Mouse (Mus musculus) forebrain, embryonic 11.5 days (tissue): ENCODE measurements around the gene Ss18l2. TPM values are rescaled to one million over a fixed set of nuclear protein-coding genes. Genes with fewer than 3 reads are reported as not detected.

Source experiments
- ATAC-seq: fragments of 200-750 bp; cut with Nextera tagmentation; replicated peaks from 2 replicates; pipeline ENCODE4 v1.8.0; 2017; ENCODE audit warnings: moderate TSS enrichment; ENCODE audit not compliant: low FRiP score
- DNase-seq: peaks from one replicate; pipeline ENCODE4 v3.0.0-alpha.2; 2017; ENCODE audit warnings: low spot score
- H3K27ac ChIP-seq: fragments of 300-500 bp; sonication (generic); 2 replicates; pipeline ENCODE4 v1.5.1; 2014; ENCODE audit warnings: low read depth, low read length
- H3K27me3 ChIP-seq: fragments of 300-500 bp; sonication (generic); 2 replicates; pipeline ENCODE4 v1.6.1; 2014; ENCODE audit warnings: mild to moderate bottlenecking, low read length, mixed read lengths; ENCODE audit not compliant: control insufficient read depth, insufficient read depth
- H3K36me3 ChIP-seq: fragments of 300-500 bp; sonication (generic); 2 replicates; pipeline ENCODE4 v1.6.1; 2014; ENCODE audit warnings: mild to moderate bottlenecking, low read length, moderate library complexity, mixed read lengths; ENCODE audit not compliant: control insufficient read depth, insufficient read depth
- H3K4me1 ChIP-seq: fragments of 300-500 bp; sonication (generic); replicated peaks from 2 replicates; pipeline ENCODE4 v1.6.1; 2014; ENCODE audit warnings: low read length, mixed read lengths; ENCODE audit not compliant: control insufficient read depth, insufficient read depth
- H3K4me2 ChIP-seq: fragments of 300-500 bp; sonication (generic); 2 replicates; pipeline ENCODE4 v1.6.1; 2014; ENCODE audit warnings: low read depth, mild to moderate bottlenecking, low read length, moderate library complexity, mixed read lengths; ENCODE audit not compliant: severe bottlenecking
- H3K4me3 ChIP-seq: fragments of 300-500 bp; sonication (generic); 2 replicates; pipeline ENCODE4 v1.5.1; 2014; ENCODE audit warnings: low read depth, low read length
- H3K9ac ChIP-seq: fragments of 300-500 bp; sonication (generic); 2 replicates; pipeline ENCODE4 v1.6.1; 2014; ENCODE audit warnings: low read length
- H3K9me3 ChIP-seq: fragments of 300-500 bp; sonication (generic); 2 replicates; pipeline ENCODE4 v1.6.1; 2016; ENCODE audit warnings: low read length, mixed read lengths; ENCODE audit not compliant: control insufficient read depth
- WGBS: fragments of 180-500 bp; shearing (Covaris S2); extraction: QIAGEN DNeasy Blood & Tissue Kit; methylation state at CpG from one replicate; pipeline ENCODE4 v1.1.7; 2014; 5-methylcytosine and 5-hydroxymethylcytosine counted together
- polyA plus RNA-seq: library from polyadenylated mRNA; unstranded; fragments of >200 nt; fragmentation: Nextera tagmentation; extraction: Ambion mirVana; gene quantifications from 2 replicates; pipeline ENCODE4 v1.2.1, GENCODE M21; 2014

The Ss18l2 gene
- 90.3 and 94.3 TPM in 2 replicates for polyA plus RNA-seq

DNA sequence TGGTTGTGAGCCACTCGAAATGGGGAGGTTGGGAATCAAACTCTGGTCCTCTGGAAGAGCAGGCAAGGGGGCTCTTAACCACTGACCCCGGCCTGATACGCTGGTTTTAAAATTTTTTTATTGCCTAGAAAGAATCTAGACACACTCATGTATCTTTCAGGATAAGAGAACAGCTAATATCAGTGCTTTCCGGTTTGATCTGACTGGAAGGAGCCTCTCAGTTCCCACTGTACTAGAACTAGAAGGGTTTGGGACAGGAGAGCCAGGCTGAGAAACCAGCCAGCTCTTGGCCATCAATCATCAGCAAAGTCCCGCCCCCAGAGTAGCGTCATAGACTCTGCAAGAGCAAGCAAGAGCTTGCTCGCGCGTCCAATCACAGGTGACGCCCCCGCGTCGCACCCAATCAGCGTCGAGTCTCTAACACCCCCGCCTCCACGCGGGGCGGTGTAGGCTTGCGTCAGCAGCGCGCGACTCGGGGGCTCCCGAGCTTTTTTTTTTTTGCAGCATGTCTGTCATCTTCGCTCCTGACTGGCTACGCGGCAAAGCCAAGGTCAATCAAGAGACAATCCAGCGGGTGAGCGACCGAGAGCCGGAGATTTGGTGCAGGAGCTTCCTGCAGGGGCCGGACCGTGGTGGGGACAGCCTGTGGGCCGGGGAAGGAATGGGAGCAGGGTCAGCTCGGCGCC, at the start of gene Ss18l2:
Ss18l2 (plus strand) TSS at position 432 of the 686 bp plus-strand sequence.
- Histone ChIP-seq H3K27me3 (no peaks in the 10 kb centered on the region), H3K4me3 (peak within 1 kb of the TSS; percentile 89), H3K36me3 (no peaks in the 10 kb centered on the region), H3K9ac (peak within 1 kb of the TSS; percentile 87), H3K27ac (peak within 1 kb of the TSS; percentile 19; the same call in 1 of the 2 replicates), H3K4me1 (peaks cover 9% of the 10 kb centered on the region; the same call in 1 of the 2 replicates), H3K4me2 (peak within 1 kb of the TSS; percentile 76), H3K9me3 (no peaks in the 10 kb centered on the region)
- peak; percentile 99 for DNase-seq
- peak; percentile 99 for ATAC-seq
- WGBS, result 5% methylated on average over 37 of the region's 37 CpGs

DNA sequence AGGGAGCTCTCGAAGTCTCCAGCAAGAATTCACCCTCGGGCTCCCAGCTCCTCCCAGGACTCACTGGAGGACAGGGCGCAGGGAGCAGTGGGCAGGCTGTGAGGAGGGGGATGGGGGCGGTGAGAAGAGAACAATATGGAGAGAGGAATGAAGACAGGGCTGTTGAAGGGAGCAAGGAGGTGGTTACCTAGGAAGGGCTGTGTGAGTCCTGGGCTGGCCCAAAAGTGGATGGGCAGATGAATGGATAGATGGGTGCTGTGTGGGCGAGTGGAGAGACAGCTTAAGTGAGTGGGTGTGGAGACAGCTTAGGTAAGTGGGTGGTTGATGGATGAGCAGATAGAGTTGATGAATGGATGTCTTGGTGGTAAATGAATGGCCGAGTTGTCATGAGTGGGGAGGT, 46.7 kb upstream of the Ss18l2 start:
- ATAC-seq (no peak), DNase-seq (no peak)
- no peaks in the 10 kb centered on the region for H3K9me3 ChIP-seq
- H3K4me2 ChIP-seq, result no peak overlapping the region
- H3K36me3 ChIP-seq, result no peaks in the 10 kb centered on the region
- H3K9ac ChIP-seq, result no peak overlapping the region
- H3K4me3 ChIP-seq, result no peak overlapping the region
- H3K27ac ChIP-seq, result no peak overlapping the region
- H3K4me1 ChIP-seq, result no peaks in the 10 kb centered on the region
- 78% methylated on average over 6 of the region's 6 CpGs for WGBS
- H3K27me3 ChIP-seq, result no peaks in the 10 kb centered on the region; the same call in 1 of the 2 replicates

DNA sequence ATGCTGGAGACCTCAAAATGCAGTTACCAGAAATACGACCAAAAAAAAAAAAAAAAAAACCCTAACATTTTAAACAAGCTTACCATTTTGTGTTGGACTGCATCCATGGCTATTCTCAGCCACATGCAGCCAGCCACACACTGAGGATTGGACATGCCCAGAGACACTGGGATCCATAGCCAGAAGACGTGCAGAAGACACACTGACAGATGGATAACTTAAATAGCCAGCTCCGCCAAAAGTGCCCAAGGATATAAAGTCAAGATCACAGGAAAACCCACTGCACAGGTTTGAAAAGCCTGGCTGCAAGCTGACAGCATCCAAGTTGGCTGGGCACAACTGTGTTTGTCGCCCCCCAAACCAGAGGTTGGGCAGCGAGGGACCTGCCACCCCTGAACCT, 46.0 kb upstream of the Ss18l2 start:
- 91% methylated on average over 5 of the region's 5 CpGs for WGBS

DNA sequence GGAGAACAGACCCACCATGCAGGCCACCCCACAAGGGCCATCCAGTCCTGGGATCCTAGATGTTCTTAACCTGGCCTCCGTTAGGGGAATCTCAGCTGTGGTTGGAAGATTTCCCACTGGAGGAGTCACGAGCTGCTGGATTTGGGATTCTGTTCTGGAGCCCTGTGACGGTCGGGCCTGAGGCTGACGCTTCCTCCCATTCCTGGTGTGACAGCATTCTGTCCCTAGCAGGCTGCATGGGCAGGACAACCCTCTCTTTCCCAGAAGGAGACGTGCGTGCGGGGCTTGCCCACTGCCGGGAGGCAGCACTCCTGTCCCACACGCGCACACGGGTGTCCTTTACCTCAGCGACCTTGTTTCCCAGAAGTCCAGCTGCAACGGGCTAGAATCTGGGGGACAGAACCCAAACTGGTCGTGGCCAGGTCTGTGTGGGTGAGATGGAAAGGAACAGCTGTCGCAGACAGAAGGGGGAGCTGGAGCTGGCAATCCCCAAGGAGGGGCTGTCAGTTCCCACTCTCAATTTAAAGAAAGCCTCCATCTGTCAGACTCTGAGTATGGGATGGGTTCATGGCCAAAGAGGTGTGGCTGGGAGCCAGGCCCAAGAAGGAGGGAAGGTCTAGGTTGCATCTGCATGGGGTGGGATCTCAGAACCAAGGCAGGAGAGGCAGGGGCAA, 43.0 kb upstream of the Ss18l2 start:
- no peak overlapping the region for H3K27ac ChIP-seq
- DNase-seq (no peak), ATAC-seq (no peak)
- no peaks in the 10 kb centered on the region for H3K4me1 ChIP-seq
- H3K9ac ChIP-seq, result no peak overlapping the region
- H3K36me3 ChIP-seq, result no peaks in the 10 kb centered on the region
- no peak overlapping the region for H3K4me3 ChIP-seq
- H3K4me2 ChIP-seq, result no peak overlapping the region
- peaks cover 2% of the 10 kb centered on the region for H3K27me3 ChIP-seq
- no peaks in the 10 kb centered on the region for H3K9me3 ChIP-seq
- 76% methylated on average over 16 of the region's 16 CpGs for WGBS

More for the DNA sequence above, 46.0 kb upstream of the Ss18l2 start:
- Histone ChIP-seq H3K4me2 (no peak overlapping the region), H3K36me3 (no peaks in the 10 kb centered on the region), H3K27me3 (no peaks in the 10 kb centered on the region; the same call in 1 of the 2 replicates), H3K9me3 (no peaks in the 10 kb centered on the region), H3K9ac (no peak overlapping the region), H3K4me3 (no peak overlapping the region), H3K4me1 (no peaks in the 10 kb centered on the region), H3K27ac (no peak overlapping the region)
- ATAC-seq, result no peak
- no peak for DNase-seq

DNA sequence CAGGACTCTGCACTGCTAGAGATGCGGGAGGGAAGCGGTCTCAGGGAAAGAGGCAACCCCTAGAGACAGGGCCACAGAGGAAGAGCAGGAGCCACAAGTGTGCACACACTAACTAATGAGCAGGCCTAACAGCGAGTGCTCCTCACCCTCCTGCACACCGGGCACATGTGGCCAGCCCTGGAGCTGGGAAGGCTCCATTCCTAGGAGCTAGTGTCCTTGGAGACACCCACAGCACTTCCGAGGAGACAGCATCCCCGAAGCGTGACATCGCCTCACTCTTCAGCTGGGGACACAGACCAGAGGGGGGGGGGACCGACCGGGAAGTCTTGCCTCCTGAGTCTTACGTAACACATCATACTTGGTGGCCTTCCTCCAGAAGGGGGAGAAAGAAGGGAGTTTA, 42.3 kb upstream of the Ss18l2 start:
- H3K27me3 ChIP-seq, result peaks cover 2% of the 10 kb centered on the region
- 76% methylated on average over 11 of the region's 11 CpGs for WGBS

DNA sequence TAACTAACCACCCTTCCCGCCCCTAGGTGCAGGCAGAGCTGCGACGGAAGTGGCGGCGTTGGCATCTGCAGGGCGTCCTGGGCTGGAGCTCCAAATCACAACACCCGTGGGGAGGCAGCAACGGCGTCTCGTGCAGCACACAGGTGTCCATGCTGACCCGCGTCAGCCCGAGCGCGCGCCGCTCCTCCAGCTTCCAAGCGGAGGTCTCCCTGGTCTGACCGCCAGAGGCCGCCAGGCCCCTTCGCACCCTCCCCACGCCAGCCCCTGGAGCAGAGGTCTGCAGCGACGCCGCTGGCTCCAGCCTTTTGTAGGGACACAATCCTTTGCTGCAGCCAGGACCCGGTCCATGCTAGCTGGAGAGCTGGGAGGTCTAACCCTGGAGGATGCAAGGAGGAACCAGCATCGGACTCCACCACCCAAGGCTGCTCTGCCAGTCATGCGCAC, 40.8 kb upstream of the Ss18l2 start:
- H3K9me3 ChIP-seq, result no peaks in the 10 kb centered on the region
- no peak overlapping the region for H3K27ac ChIP-seq
- DNase-seq (peak; percentile 88), ATAC-seq (peak; percentile 72)
- H3K4me1 ChIP-seq, result no peaks in the 10 kb centered on the region
- no peaks in the 10 kb centered on the region for H3K36me3 ChIP-seq
- peak overlapping the region; percentile 18; the same call in 1 of the 2 replicates for H3K4me3 ChIP-seq
- peaks cover 2% of the 10 kb centered on the region for H3K27me3 ChIP-seq
- WGBS, result 1% methylated on average over 28 of the region's 28 CpGs
- H3K9ac ChIP-seq, result peak overlapping the region; percentile 20
- H3K4me2 ChIP-seq, result peak overlapping the region; percentile 56

More for the DNA sequence above, 42.3 kb upstream of the Ss18l2 start:
- no peaks in the 10 kb centered on the region for H3K9me3 ChIP-seq
- ATAC-seq (no peak), DNase-seq (no peak)
- no peak overlapping the region for H3K4me3 ChIP-seq
- no peak overlapping the region for H3K27ac ChIP-seq
- H3K9ac ChIP-seq, result no peak overlapping the region
- no peaks in the 10 kb centered on the region for H3K4me1 ChIP-seq
- no peaks in the 10 kb centered on the region for H3K36me3 ChIP-seq
- H3K4me2 ChIP-seq, result no peak overlapping the region

DNA sequence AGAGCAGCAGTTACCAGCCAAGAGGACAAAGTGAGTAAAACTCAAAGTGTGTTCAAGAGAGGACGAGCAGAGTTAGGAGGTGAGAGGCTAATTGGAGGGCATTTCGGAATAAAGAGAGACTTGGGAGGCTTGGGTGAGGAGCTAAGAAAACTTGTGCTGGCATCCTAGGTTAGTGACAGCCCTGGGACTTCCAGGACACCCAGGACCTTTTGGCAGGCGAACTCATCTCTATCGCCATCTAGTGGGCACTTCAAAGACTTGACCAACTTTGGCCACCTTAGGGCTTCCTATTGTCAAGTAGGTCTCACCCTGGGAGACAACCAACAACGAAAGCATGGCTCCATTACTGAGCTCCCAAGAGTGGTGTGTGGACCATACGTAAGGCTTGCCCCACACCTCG, 38.8 kb upstream of the Ss18l2 start:
- Histone ChIP-seq H3K4me3 (no peak overlapping the region), H3K27me3 (peaks cover 2% of the 10 kb centered on the region), H3K36me3 (no peaks in the 10 kb centered on the region), H3K9ac (no peak overlapping the region), H3K4me2 (no peak overlapping the region), H3K4me1 (no peaks in the 10 kb centered on the region), H3K27ac (no peak overlapping the region), H3K9me3 (no peaks in the 10 kb centered on the region)
- 18% methylated on average over 7 of the region's 7 CpGs for WGBS
- DNase-seq (peak; percentile 71), ATAC-seq (no peak; the same call in 1 of the 2 replicates)

DNA sequence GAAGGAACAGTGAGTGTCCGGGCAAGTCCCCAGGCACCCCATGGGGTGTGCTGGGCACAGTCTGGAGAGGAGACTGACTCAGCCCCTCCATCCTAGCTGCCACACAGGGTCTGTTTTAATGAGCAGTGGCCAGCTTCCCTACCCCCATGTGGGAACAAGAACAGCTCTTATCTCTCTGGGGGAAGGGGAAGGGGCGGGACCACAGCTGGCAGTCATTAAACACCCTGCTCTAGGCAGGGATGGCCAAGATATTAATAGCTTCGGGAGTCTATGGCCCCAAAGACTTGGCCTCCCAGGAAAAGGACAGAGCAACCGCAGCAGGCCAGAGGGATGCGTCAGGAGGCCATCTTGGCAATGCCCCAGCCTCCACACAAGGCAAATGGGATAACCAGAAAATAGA, 37.8 kb upstream of the Ss18l2 start:
- Histone ChIP-seq H3K4me3 (no peak overlapping the region), H3K4me2 (no peak overlapping the region), H3K9ac (no peak overlapping the region), H3K27ac (no peak overlapping the region), H3K36me3 (no peaks in the 10 kb centered on the region), H3K4me1 (no peaks in the 10 kb centered on the region), H3K27me3 (peaks cover 2% of the 10 kb centered on the region), H3K9me3 (no peaks in the 10 kb centered on the region)
- 81% methylated on average over 5 of the region's 5 CpGs for WGBS
- DNase-seq (no peak), ATAC-seq (no peak)
